Mouse (Mus musculus): ENCODE measurements around the gene Rbpj. TPM values are rescaled to one million over a fixed set of nuclear protein-coding genes. Genes with fewer than 3 reads are reported as not detected.

Gene Rbpj
- polyA plus RNA-seq, 1 experiment from 2014 or later = 25.9 TPM

GRCm38 (mm10) chr5:53452920-53453319 lies 13.0 kb upstream of the Rbpj start:
- WGBS = 41% methylated on average over 3 of the region's 3 CpGs
- H3K4me2 ChIP-seq (ENCODE audit: low read length) = no peak overlapping the region
- H3K4me3 ChIP-seq (replicated peaks; ENCODE audit: low read depth, low read length) = no peak overlapping the region
- H3K27ac ChIP-seq = no peak overlapping the region
- no peaks in the 10 kb centered on the region for H3K9me3 ChIP-seq (replicated peaks; ENCODE audit: low read length)
- no peak overlapping the region for H3K9ac ChIP-seq (ENCODE audit: low read depth, low read length)
- H3K36me3 ChIP-seq (ENCODE audit: insufficient read depth, low read length) = no peaks in the 10 kb centered on the region
- no peak for TF ChIP-seq CTCF (IDR thresholded peaks at IDR 0.05; ENCODE audit: low read depth)
- ATAC-seq (replicated peaks; ENCODE audit: low FRiP score, low read depth) = no peak
- H3K4me1 ChIP-seq (replicated peaks; ENCODE audit: insufficient read depth, low read length) = no peaks in the 10 kb centered on the region
- H3K27me3 ChIP-seq (ENCODE audit: insufficient read depth, low read length) = no peaks in the 10 kb centered on the region
- DNase-seq (ENCODE audit: low spot score) = no peak

GRCm38 (mm10) chr5:53454706-53455105 lies 11.2 kb upstream of the Rbpj start:
- ATAC-seq (replicated peaks; ENCODE audit: low FRiP score, low read depth) = no peak
- Histone ChIP-seq H3K4me2 (ENCODE audit: low read length) (no peak overlapping the region), H3K27ac (no peak overlapping the region), H3K4me1 (replicated peaks; ENCODE audit: insufficient read depth, low read length) (no peaks in the 10 kb centered on the region), H3K27me3 (ENCODE audit: insufficient read depth, low read length) (no peaks in the 10 kb centered on the region), H3K9me3 (replicated peaks; ENCODE audit: low read length) (no peaks in the 10 kb centered on the region), H3K36me3 (ENCODE audit: insufficient read depth, low read length) (no peaks in the 10 kb centered on the region), H3K9ac (ENCODE audit: low read depth, low read length) (no peak overlapping the region), H3K4me3 (replicated peaks; ENCODE audit: low read depth, low read length) (no peak overlapping the region)
- TF ChIP-seq CTCF (IDR thresholded peaks at IDR 0.05; ENCODE audit: low read depth) = no peak
- 75% methylated on average over 9 of the region's 9 CpGs for WGBS
- DNase-seq (ENCODE audit: low spot score) = no peak

GRCm38 (mm10) chr5:53455459-53455858 lies 10.5 kb upstream of the Rbpj start:
- H3K4me3 ChIP-seq (replicated peaks; ENCODE audit: low read depth, low read length) = no peak overlapping the region
- no peaks in the 10 kb centered on the region for H3K4me1 ChIP-seq (replicated peaks; ENCODE audit: insufficient read depth, low read length)
- H3K27ac ChIP-seq = no peak overlapping the region
- no peaks in the 10 kb centered on the region for H3K36me3 ChIP-seq (ENCODE audit: insufficient read depth, low read length)
- H3K4me2 ChIP-seq (ENCODE audit: low read length) = no peak overlapping the region
- ATAC-seq (replicated peaks; ENCODE audit: low FRiP score, low read depth) = no peak
- TF ChIP-seq CTCF (IDR thresholded peaks at IDR 0.05; ENCODE audit: low read depth) = no peak
- no peaks in the 10 kb centered on the region for H3K9me3 ChIP-seq (replicated peaks; ENCODE audit: low read length)
- no peak for DNase-seq (ENCODE audit: low spot score)
- 86% methylated on average over 5 of the region's 5 CpGs for WGBS
- H3K9ac ChIP-seq (ENCODE audit: low read depth, low read length) = no peak overlapping the region
- H3K27me3 ChIP-seq (ENCODE audit: insufficient read depth, low read length) = no peaks in the 10 kb centered on the region

- no peak for TF ChIP-seq CTCF (IDR thresholded peaks at IDR 0.05; ENCODE audit: low read depth)
- WGBS = 63% methylated on average over 5 of the region's 5 CpGs
- H3K4me1 ChIP-seq (replicated peaks; ENCODE audit: insufficient read depth, low read length) = no peaks in the 10 kb centered on the region
- H3K9me3 ChIP-seq (replicated peaks; ENCODE audit: low read length) = no peaks in the 10 kb centered on the region
- H3K9ac ChIP-seq (ENCODE audit: low read depth, low read length) = no peak overlapping the region
- H3K4me2 ChIP-seq (ENCODE audit: low read length) = no peak overlapping the region
- no peak overlapping the region for H3K27ac ChIP-seq
- DNase-seq (ENCODE audit: low spot score) (no peak), ATAC-seq (replicated peaks; ENCODE audit: low FRiP score, low read depth) (no peak)
- no peak overlapping the region for H3K4me3 ChIP-seq (replicated peaks; ENCODE audit: low read depth, low read length)
- H3K27me3 ChIP-seq (ENCODE audit: insufficient read depth, low read length) = no peaks in the 10 kb centered on the region
- H3K36me3 ChIP-seq (ENCODE audit: insufficient read depth, low read length) = no peaks in the 10 kb centered on the region
These were observed 5.8 kb upstream of the Rbpj start for GRCm38 (mm10) chr5:53460196-53460595.

GRCm38 (mm10) chr5:53463098-53464018 lies 2.6 kb upstream of the Rbpj start:
- Histone ChIP-seq H3K4me3 (replicated peaks; ENCODE audit: low read depth, low read length) (no peak overlapping the region), H3K4me1 (replicated peaks; ENCODE audit: insufficient read depth, low read length) (no peaks in the 10 kb centered on the region), H3K36me3 (ENCODE audit: insufficient read depth, low read length) (no peaks in the 10 kb centered on the region), H3K9me3 (replicated peaks; ENCODE audit: low read length) (no peaks in the 10 kb centered on the region), H3K4me2 (ENCODE audit: low read length) (no peak overlapping the region), H3K27ac (no peak overlapping the region), H3K27me3 (ENCODE audit: insufficient read depth, low read length) (no peaks in the 10 kb centered on the region), H3K9ac (ENCODE audit: low read depth, low read length) (no peak overlapping the region)
- ATAC-seq (replicated peaks; ENCODE audit: low FRiP score, low read depth) = peak; percentile 64; the same call in 1 of the 2 replicates
- no peak for DNase-seq (ENCODE audit: low spot score)
- WGBS = 64% methylated on average over 11 of the region's 11 CpGs
- TF ChIP-seq CTCF (IDR thresholded peaks at IDR 0.05; ENCODE audit: low read depth) = peak; percentile 30; the same call in 1 of the 2 replicates

- Histone ChIP-seq H3K36me3 (ENCODE audit: insufficient read depth, low read length) (no peaks in the 10 kb centered on the region), H3K4me3 (replicated peaks; ENCODE audit: low read depth, low read length) (no peak overlapping the region), H3K27ac (no peak overlapping the region), H3K27me3 (ENCODE audit: insufficient read depth, low read length) (no peaks in the 10 kb centered on the region), H3K9ac (ENCODE audit: low read depth, low read length) (no peak overlapping the region), H3K9me3 (replicated peaks; ENCODE audit: low read length) (no peaks in the 10 kb centered on the region), H3K4me2 (ENCODE audit: low read length) (no peak overlapping the region), H3K4me1 (replicated peaks; ENCODE audit: insufficient read depth, low read length) (0 out of 2 replicates have a peak, but pooled peaks cover 3% of the 10 kb centered on the region)
- WGBS = 69% methylated on average over 16 of the region's 16 CpGs
- TF ChIP-seq CTCF (IDR thresholded peaks at IDR 0.05; ENCODE audit: low read depth) = no peak
- ATAC-seq (replicated peaks; ENCODE audit: low FRiP score, low read depth) (no peak), DNase-seq (ENCODE audit: low spot score) (peak; percentile 34)
These were observed 726 bp downstream of the Rbpj start for GRCm38 (mm10) chr5:53466422-53467333.

All from kidney, postnatal 0 days (tissue).